Mouse (Mus musculus) cerebellum, adult (tissue): ENCODE measurements around the gene Sox5.

ENCODE experiments used
- ATAC-seq: cut with Nextera tagmentation; 2 replicates; pipeline ENCODE4 v1.9.2; 2017; ENCODE audit warnings: mild to moderate bottlenecking, moderate library complexity, mixed read lengths; ENCODE audit not compliant: insufficient number of reproducible peaks, low FRiP score, low TSS enrichment

Gene Sox5

DNA sequence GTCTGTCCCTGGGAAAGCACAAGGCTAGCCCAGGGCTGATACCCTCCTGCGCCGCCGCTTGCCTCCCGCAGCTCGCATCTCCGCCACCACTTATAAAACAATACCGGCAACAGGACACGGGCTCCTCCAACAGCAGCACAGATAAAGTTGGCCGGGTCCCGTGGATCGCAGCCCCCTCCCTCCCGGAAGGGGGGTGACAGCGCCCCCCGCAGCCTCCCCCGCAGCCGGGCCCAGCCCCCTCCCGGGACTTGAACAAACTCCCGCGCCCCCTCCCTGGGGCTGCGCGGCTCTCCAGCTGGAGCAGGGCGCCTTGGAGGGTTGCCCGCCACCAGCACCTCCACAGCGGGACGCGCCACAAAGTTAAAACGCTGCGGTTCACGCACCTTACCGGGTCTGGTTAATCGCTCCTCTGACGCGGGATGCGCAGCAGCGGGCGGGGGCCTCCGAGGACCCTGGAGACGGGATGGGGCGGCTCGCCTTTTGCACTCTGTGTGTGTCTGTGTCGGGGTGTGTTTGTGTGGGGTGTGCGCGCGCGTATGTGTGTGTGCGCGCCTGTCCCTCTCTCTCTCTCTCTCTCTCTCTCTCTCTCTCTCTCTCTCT, at the start of gene Sox5:
Sox5 (minus strand) TSS at position 547 of the 600 bp plus-strand sequence.
- ATAC-seq: peak; percentile 46; the same call in 1 of the 2 replicates

DNA sequence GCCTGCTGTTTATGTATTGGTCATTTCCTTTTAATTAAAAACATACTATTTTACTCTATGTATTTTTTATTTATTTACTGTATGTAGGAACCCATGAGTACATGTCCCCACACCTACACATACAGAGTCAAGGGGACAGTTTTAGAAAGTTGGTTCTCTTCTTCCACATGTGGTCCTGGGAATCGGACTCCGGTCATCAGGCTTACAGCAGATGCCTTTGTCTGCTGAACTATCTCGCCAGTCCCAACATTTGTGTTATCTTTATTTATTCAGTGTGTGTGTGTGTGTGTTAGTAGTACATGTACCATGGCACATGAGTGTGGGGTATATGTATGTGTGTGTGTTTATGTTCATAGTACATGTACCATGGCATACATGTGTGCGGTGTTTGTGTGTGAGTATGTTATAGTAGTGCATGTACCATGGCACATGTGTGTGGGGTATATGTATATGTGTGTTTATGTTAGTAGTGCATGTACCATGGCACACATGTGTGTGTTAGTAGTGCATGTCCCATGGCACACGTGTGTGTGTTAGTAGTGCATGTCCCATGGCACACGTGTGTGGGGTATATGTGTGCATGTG, 43.3 kb upstream of the Sox5 start:
- no peak for ATAC-seq

DNA sequence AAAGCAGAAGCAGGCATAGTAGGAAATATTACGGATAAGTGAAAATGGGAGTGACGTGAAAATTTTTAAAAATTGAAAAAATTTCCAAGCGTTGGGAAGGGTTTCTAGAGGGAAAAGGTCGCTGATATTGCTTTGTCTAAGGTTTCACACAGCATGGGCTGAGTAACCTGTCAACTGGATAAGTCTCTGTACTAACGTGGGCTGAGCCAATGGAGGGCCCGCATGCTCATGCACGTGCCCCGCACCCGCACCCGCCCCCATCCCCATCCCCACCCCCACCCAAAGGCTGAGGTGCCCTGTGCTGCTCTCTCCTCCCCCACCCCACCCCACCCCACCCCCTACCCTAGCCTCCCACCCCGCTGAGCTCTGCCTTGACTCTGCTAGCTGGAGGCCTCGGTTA, 42.4 kb upstream of the Sox5 start:
- ATAC-seq: no peak

- no peak for ATAC-seq
Observed at GRCm38 (mm10) chr6:144822594-144822993, 40.8 kb upstream of the Sox5 start.

GRCm38 (mm10) chr6:144821019-144821418, 39.2 kb upstream of the Sox5 start:
- ATAC-seq: no peak

- ATAC-seq: no peak
Observed at GRCm38 (mm10) chr6:144818016-144818415, 36.2 kb upstream of the Sox5 start.

DNA sequence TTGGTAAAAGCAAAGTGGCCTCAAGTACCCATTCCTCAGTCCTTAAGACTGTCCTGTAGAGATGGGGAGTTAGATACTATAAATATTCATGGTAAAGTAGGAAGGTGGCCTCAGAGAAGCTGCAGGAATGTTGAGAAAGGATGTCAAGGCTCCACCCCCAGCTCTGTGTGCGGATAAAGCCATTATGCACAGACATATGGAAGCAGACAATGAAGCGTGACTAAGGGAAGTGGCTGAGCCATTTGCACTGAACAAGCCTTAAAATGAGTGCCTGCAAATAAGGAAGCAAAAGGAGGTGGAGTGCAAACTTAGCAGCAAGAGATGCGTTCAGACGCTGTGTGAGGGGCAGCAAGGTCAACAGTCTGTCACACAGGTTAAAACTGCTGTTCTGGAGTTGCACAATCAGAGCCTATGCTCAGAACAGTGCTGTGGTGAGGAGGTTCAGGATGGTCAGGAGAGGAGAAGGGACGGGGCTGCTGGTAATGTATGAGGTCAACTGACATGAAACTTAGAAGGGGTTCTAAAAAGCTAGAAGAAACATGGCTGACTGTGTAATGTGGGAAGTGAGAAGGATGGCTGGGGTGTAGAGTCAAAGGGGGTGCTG, 35.7 kb upstream of the Sox5 start:
- ATAC-seq: no peak

- ATAC-seq: no peak
Observed at GRCm38 (mm10) chr6:144815542-144815941, 33.8 kb upstream of the Sox5 start.

- ATAC-seq: 0 out of 2 replicates have a peak, but pooled peaks have one; percentile 37
Observed at GRCm38 (mm10) chr6:144814931-144815364, 33.2 kb upstream of the Sox5 start.

- no peak for ATAC-seq
Observed at GRCm38 (mm10) chr6:144804321-144804720, 22.5 kb upstream of the Sox5 start.

GRCm38 (mm10) chr6:144803063-144803462, 21.3 kb upstream of the Sox5 start:
- ATAC-seq: no peak

DNA sequence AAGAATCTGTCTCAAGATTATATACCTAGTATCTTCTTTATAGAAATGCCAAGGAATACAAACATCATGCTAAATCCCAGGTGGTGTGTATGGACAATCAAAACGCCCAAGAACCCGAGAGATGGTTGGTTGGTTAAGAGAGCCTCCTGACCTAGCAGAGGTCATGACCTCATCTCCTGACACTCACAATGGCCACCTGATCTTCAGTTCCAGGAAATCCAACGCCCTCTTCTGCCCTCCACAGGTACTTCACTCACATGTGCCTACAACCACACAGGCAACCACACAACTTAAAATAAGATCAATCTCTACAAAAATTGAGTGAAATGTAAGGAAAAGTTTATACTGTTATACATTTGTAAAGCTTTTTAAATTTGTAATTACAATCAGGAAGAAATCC, 12.6 kb upstream of the Sox5 start:
- no peak for ATAC-seq

DNA sequence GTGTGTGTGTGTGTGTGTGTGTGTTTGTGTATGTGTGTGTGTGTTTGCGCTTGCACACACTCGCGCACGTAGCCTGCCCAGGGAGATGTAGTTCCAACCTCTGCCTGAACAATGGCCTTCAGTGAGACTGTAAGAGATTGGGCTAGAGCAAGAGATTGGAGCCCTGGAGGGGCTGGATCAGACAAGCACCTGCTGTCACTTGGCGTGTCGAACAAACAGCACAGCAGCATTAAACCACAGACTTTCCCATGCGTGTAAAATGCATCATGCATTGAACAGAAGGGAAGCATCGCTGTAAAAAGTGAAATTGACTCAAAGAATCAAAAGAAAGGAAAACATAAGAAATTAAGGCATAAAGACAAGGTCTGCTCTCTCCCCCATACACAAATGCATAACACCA, 11.1 kb upstream of the Sox5 start:
- no peak for ATAC-seq

- no peak for ATAC-seq
Observed at GRCm38 (mm10) chr6:144783295-144783694, 1.5 kb upstream of the Sox5 start.

- no peak for ATAC-seq
Observed at GRCm38 (mm10) chr6:144782866-144783265, 1.1 kb upstream of the Sox5 start.

DNA sequence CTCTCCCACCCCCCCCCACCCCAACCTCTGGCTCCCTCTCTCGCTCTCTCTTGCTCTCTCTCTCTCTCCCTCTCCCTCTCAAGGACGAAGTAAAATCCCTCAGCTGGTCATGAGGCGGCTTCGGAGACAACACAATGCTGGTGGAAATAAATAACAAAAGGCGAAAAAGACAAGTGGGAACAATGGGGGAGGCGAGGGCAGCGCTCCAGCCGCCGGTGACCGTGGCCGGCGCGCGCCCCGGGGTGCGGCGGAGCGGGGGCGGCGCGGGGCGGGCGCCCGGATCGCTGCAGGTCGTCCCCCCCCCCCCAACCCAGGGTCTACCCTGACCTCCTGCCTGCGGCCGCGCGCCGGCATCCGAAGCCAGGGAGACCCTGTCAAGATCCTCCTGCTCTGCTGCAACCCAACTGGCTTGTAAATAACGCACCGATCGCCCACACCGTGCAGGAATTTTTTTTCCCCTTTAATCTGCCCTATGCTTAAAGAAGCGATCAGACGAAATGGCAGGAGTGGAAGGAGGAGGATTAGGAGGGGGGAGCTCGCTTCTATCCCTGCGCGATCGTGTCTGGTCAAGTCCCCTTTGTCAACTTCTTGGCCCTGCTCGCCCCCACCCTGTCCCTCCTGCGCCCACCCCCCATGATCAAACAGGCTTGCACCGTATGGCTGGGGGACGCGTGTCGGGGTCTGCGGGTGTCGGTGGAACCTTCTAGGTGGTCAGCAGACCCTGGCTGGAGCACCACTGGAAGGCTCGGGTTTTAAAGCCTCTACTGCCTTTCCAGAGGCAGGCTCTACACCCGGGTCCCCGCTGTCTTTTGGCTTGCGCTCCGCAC, 467 bp upstream of the Sox5 start:
- no peak for ATAC-seq

DNA sequence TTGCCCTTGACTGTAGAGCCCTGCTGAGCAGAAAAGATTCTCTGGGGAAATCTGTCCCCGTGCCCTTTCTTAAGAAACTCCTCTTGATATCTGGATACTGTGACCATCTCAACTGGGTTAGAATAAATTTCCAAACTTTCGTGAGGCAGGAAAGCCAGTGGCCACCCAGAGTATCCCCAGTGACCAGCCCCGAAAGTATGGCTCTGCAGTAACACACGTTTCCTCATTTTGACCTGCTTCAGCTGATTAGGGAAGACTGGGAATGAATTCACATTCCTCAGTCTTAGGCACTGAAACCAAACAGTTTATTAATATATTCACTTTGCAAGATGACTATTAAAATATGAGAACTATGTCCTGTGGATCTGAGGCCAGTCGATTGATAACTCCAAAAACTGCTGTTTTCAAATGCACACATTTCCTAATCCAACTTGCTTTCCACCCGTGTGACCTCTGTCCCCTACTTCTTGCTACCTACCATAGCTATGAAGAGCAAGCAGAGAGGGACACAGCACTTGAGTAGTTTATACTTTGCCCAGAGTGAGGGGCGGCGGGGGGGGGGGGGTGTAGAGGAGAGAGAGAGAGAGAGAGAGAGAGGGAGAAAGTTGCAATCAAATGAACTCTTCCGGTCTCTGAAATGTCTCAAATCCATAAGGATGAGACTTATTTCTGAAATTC, 1.0 kb downstream of the Sox5 start:
- no peak for ATAC-seq

DNA sequence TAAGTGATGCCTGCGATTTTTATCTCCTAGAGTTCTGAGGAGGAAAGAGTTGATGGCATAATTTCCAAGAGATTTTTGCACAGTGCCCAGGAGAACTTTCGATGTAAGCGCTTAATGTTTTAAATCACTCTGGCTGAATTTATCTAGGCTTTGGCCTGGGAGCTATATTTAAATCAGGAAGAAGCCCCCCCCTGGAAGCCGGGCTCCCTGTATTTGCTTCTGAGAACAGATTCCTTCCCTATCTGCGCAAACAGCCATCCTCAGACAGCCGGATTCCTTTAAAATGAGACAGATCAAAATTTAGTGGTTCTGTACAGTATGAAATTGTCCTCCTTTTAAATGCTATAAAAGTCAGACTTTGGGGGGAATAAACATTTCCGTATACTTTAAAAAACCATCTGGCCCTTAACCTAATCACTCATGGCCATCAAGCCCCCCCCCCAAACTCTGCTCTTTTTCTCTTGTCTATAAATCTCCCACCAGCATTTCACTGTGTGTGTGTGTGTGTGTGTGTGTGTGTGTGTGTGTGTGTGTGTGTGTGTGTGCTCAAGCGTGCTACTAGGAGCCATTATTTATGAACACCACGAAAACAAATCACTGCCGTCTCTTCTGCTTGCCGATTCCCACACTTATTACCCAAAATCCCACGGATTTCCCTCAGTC, 1.7 kb downstream of the Sox5 start:
- ATAC-seq: no peak

GRCm38 (mm10) chr6:144777356-144778035, 4.3 kb downstream of the Sox5 start:
- no peak for ATAC-seq
